Mouse (Mus musculus) heart, adult 11 months (tissue): ENCODE results near the gene Arl5b.

Source experiments
- DNase-seq: peaks from one replicate; pipeline ENCODE4 v3.0.0; 2022

Gene Arl5b

DNA sequence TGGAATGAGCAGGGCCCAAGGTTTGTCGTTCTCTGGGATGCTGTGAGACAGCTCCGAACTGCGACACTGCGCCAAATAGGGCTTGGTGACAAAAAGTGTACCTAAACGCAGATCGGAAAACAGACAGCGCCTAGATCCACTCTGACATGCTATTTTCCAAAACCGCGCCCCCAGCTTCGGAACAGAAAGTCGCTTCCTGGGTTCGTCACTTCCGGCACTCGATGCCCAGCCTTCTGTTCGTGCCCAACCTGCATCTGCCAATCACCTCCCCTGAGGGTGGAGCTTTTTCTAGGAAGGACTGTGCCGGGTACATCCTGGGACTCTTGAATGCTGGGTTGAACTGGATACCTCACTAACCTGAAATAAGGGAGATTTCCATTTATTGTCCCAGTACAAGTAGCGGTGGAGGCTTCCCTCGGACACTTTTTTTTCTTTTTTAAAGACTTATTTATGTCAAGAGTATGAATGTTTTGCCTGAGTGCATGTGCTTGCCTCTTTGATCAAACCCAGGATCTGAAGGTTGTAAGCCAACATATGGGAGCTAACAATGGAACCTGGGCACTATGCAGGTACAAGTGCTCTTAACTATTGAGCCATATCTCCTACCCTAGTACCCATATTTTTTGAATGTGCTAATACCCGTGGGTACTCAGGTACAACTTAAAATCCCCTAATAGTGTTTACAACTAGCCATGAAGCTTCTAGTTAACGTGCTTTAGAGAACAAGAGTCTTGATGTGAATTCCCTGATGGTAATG lies at the start of gene Arl5b:
Arl5b (plus strand) TSS at position 279 of the 757 bp plus-strand sequence.
- peak; percentile 99 for DNase-seq

GRCm38 (mm10) chr2:15007531-15007930 lies 41.7 kb upstream of the Arl5b start:
- DNase-seq = no peak

GRCm38 (mm10) chr2:15008072-15008471 lies 41.1 kb upstream of the Arl5b start:
- no peak for DNase-seq

DNA sequence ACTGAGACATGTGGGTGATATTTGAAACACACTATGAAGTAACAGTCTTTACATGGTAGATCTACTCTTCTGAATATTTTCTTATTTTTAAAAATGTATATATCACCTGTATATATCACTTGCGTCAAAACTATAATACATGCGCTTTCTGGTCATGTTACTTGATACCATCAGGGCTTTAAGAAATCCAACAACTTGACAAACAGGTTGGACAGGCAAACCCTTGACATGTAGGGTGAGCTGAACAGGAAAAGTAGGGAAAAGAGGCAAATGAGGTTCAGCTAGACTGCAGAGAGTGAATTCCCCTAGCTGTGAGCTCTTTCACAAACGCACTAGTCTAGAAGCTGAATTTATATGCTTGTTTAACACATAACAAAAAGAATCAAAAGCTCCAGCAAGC lies 22.4 kb upstream of the Arl5b start:
- no peak for DNase-seq

GRCm38 (mm10) chr2:15027816-15028215 lies 21.4 kb upstream of the Arl5b start:
- no peak for DNase-seq

DNA sequence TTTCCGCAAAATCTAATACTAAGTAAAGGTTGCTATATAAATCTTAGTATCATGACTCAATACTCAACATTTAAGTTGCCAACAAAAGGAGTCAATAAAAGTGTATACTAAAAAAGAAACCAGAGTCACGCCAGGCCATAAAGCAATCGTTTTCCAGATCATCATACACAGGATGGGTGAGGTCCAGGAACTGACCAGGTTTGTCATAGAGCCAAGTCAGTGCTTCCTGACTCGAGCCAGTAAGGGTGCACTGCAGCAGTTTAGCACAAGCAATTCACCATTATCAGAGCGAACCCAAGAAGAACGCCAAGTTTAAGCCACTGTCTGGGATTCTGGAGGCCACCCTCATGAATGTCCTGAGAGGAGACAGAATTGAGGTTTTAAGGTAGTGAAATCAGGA lies 10.5 kb upstream of the Arl5b start:
- peak; percentile 97 for DNase-seq

DNA sequence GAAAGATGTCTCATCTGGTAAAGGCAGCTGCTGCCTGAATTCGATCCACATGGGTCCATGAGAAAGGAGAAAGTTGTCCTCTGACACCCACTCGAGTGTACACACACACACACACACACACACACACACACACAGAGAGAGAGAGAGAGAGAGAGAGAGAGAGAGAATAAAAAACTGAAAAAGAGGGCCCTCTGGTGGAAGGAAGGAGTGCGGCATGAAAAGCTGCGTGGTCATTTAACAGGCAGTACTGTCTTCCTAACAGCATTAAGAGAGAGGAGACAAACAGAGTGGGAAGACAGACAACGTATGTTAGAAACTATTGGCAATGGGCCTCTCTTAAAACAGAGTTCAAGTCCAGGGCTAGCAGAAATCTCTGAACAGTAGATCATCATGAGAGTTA lies 8.9 kb upstream of the Arl5b start:
- no peak for DNase-seq

DNA sequence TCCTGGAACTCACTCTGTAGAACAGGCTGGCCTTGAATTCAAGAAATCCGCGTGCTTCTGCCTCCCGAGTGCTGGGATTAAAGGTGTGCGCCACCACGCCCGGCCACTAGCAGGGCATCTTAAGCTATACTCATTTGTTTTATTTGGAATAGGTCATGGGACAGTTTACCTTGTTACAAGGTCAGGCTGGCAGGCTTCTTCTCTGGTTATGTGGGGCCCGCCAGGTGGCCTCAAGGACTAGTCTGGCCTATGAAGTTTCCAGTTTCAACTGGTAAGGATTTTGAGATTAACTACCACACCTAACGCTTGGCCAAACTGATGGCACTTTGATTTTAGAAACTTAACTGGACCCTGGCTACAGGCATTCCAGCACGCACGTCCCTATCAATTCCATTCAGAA lies 5.3 kb downstream of the Arl5b start:
- no peak for DNase-seq

GRCm38 (mm10) chr2:15054945-15055637 lies 5.9 kb downstream of the Arl5b start, which contains the start of gene Nsun6:
TSS of gene Nsun6 (minus strand) at chr2:15055069.
- peak; percentile 100 for DNase-seq

GRCm38 (mm10) chr2:15055741-15056151 lies 6.6 kb downstream of the Arl5b start:
- peak; percentile 90 for DNase-seq

- peak; percentile 93 for DNase-seq
Measured at GRCm38 (mm10) chr2:15058227-15058626, 9.0 kb downstream of the Arl5b start.

DNA sequence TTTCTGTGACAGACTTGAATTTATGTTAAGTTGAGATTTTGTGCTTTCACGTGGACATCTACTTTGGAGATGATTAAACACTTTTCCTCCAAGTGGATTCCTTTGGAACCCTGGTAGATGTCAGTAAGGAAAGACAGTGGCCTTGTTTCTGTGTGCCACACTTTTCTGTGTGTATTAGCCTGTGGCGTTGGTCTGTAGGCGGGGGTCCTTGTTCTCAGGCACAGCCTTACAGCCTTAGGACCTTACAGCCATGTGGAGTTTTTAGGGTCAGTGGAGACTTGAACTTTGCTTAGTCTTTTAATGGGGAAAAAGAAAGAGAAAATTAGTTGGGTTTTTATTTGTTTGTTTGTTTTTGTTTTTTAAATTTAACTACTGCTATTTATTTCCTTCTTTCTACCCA lies 11.7 kb downstream of the Arl5b start:
- peak; percentile 70 for DNase-seq

DNA sequence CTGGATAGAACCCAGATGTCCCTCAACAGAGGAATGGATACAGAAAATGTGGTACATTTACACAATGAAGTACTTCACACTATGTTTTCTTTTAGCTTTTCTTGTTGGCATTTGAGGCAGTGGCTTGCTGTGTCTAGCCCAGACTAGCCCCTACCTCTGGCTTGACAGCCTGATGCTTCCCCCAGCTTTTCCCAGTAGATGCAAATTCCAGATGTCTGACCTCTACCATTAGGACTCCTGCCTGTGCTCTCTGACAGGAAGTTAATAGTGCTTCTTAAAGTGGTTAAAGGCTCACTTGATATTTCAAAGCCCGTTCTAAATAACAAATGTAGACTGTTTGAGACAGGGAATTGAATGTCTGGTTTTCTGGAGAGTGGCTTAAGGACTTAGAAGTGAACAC lies 14.6 kb downstream of the Arl5b start:
- DNase-seq = peak; percentile 95

DNA sequence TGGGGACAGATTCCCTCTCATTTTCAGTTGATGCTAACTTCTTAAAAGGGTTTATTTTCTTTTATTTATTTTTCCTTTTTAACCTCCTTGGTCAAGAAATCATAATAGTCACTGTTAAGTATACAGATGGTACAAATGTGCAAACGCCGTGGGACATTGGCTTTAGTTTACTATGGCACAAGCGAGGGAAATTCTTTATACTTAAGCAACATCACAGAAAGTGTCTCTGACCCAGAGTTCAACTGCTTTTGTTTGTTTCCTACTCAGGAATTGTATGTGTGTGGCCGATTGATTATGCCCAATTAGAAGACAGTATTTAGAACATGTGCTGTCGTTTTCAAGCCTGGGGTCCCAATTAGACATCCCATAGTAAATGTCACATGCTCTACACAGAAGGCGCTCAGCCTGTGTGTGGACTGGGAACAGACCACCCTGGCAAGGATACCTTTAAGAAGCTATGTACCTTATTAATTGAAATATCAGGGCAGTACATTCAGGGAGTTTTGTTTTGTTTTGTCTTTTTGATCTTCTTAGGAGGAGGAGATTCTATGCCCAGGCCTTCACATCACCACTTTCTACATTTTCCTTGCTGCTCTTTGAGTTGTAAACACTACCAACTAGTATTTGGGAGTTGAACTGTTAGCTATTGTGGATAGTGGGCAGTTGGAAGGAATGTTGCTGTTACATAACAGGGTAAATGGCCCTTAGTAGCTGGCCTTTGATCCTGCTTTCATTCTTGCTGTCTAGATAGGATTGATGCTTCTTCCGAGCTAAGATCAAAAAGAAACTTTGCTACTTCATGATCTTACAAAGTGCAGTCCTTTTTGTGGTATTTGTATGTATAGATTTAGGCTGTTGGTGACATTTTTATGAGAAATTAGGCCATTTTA lies 15.4 kb downstream of the Arl5b start:
- peak; percentile 82 for DNase-seq

- peak; percentile 69 for DNase-seq
Measured at GRCm38 (mm10) chr2:15065447-15065846, 16.3 kb downstream of the Arl5b start.

DNA sequence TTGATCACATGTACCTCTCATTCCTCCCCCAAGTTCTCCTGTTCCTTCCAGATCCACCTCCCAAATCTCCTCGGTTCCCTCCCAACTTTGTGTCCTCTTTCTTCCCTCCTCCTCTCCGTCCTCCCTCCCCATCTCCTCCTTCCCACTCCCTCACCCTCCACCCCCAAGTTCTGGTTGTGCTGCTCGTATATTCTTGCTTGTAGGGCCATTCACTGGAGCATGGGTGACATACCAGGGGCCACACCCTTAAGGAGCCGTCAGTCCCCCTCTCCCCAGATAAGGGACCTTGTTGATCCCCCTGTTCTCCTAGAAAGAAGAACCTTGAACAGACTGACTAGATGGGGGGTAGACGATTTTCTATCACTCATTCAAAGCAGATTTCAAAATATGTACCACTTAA lies 17.9 kb downstream of the Arl5b start:
- peak; percentile 73 for DNase-seq

DNA sequence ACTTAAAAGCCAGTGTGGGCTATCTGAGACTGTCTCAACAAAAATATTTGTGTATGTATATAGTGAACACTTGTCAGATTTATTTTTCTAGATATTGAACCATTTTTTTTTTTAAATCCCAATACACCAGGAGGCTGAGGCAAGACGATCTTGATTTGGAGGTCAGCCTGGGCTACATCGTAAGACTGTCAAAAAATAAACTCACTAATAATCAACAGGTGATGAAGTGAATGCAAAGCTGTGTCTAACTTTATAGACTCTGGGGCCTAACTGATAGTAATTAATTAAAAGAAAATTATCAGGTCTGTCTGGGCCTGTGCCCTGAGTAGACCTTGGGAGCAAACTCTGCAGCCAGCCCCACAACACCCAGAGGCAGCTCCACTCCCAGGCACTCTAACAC lies 34.5 kb downstream of the Arl5b start:
- no peak for DNase-seq

- DNase-seq = no peak
Measured at GRCm38 (mm10) chr2:15087308-15087707, 38.1 kb downstream of the Arl5b start.

DNA sequence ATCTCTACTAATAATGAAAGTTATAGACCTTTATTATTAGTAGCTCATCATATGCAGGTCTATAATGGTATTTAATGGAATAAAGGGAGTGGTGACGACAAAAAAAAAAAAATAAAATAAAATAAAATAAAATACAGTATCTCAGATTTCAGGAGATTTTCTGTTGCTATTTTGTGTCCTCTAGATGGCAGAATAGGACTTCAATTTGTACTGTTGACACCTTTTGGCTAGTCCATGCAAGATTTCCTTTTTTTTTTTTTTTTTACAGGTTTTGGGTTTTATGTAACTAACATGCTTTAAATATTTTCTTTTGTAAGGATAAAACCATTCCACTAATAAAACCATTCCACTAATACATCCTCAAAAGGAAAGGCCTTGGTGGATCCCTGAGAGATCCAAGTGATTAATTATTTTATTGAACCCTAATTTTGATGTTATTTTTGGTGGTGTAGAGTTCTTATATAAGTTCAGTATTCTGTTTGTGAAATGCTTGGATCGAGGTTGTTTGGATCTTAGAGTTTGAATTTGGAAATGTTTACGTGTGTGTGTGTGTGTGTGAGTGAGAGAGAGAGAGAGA lies 47.4 kb downstream of the Arl5b start:
- DNase-seq = no peak

- no peak for DNase-seq
Measured at GRCm38 (mm10) chr2:15104386-15104785, 55.2 kb downstream of the Arl5b start.

DNA sequence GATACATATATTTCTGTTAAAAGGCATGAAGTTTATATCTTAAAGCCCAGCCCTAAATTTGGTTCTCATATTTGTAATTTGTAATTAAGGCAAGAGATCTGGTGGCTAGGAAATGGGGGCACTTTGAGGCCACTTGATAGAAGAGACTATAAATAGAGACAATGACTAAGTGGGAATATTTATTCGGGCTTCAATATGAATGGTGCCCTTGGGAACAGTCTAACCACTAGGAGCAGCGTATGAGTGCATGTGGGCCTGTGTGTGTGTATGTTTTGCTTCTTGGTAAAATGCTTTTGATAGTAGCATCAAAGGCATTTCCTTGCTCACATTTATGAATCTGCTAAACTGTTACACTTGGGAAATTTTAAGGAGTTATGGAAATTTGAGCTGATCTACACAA lies 62.1 kb downstream of the Arl5b start:
- no peak for DNase-seq

DNA sequence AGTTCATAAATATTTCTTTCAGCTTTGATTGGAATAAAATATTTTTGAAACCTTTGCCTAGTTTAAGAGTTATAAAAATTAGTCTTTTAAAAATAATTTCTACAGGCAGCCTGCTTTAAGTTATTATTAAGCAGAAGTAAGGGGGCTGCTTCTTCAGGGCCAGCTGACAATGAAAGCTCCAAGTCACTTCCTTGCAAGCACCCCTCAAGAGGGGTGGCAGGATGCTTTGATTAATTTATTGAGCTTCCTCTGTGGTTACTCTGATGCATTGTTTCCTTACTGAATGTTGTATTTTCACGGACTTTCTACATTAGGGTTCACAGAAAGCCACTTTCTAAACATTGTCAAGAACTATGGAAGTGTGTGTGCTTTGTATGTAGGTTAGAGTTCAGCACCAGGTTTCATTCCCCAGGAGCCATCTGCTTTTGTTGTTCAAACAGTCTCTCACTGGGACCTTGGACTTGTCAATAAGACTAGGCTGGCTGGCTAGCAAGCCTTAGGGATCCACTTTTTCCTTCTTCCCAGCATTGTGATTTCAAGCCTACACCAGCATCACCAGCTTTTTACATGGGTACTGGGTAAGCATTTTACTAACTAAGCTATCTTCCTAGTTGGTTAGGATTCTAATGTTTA lies 62.7 kb downstream of the Arl5b start:
- DNase-seq = no peak

DNA sequence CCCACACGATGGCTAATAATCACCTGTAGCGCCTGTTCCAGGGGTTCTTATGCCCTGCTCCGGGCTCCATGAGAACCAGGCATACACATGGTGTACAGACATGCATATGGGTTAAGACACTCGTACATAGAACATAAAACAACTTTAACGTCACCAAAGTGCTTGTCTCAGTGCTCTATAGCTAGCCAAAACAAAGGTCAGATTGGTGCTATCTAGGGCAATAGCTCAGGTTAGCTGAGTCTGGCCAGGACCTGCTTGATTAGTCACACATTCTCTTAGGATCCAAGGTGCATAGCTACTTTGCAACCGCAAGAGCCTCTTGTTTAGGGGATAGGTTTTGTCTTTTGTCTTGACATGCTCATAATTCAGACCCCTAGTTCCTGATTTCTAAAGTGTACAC lies 63.5 kb downstream of the Arl5b start:
- no peak for DNase-seq
